Mouse (Mus musculus) liver, embryonic 11.5 days (tissue): ENCODE data around the gene Tmem205. TPM values are rescaled to one million over a fixed set of nuclear protein-coding genes. Genes with fewer than 3 reads are reported as not detected.

ENCODE experiments used
- ATAC-seq: fragments of 200-750 bp; cut with Nextera tagmentation; replicated peaks from 2 replicates; pipeline ENCODE4 v1.8.0; 2017; ENCODE audit warnings: moderate number of reproducible peaks, mild to moderate bottlenecking, moderate TSS enrichment, moderate library complexity; ENCODE audit not compliant: low FRiP score
- DNase-seq: peaks from one replicate; pipeline ENCODE4 v3.0.0-alpha.2; 2017; ENCODE audit warnings: low spot score
- H3K27ac ChIP-seq: fragments of 300-500 bp; sonication (generic); 2 replicates; pipeline ENCODE4 v1.5.1; 2014; ENCODE audit warnings: mild to moderate bottlenecking, low read depth, low read length, control low read depth
- H3K27me3 ChIP-seq: fragments of 300-500 bp; sonication (generic); replicated peaks from 2 replicates; pipeline ENCODE4 v1.6.1; 2014; ENCODE audit warnings: low read length, mixed read lengths; ENCODE audit not compliant: control insufficient read depth, insufficient read depth
- H3K36me3 ChIP-seq: fragments of 300-500 bp; sonication (generic); 2 replicates; pipeline ENCODE4 v1.6.1; 2014; ENCODE audit warnings: mild to moderate bottlenecking, low read length, moderate library complexity, mixed read lengths; ENCODE audit not compliant: control insufficient read depth, insufficient read depth
- H3K4me1 ChIP-seq: fragments of 300-500 bp; sonication (generic); replicated peaks from 2 replicates; pipeline ENCODE4 v1.6.1; 2014; ENCODE audit warnings: low read length, mixed read lengths; ENCODE audit not compliant: control insufficient read depth, insufficient read depth
- H3K4me2 ChIP-seq: fragments of 300-500 bp; sonication (generic); 2 replicates; pipeline ENCODE4 v1.6.1; 2014; ENCODE audit warnings: mild to moderate bottlenecking, control low read depth, moderate library complexity
- H3K4me3 ChIP-seq: fragments of 300-500 bp; sonication (generic); 2 replicates; pipeline ENCODE4 v1.5.1; 2014; ENCODE audit warnings: low read depth, low read length, control low read depth
- H3K9ac ChIP-seq: fragments of 300-500 bp; sonication (generic); 2 replicates; pipeline ENCODE4 v1.6.1; 2014; ENCODE audit warnings: low read depth, low read length, control low read depth
- H3K9me3 ChIP-seq: fragments of 300-500 bp; sonication (generic); 2 replicates; pipeline ENCODE4 v1.6.1; 2016; ENCODE audit warnings: low read length, inconsistent platforms, mixed read lengths; ENCODE audit not compliant: control insufficient read depth
- WGBS: fragments of 180-500 bp; shearing (Covaris S2); extraction: QIAGEN DNeasy Blood & Tissue Kit; methylation state at CpG from one replicate; pipeline ENCODE4 v1.1.7; 2014; 5-methylcytosine and 5-hydroxymethylcytosine counted together
- polyA plus RNA-seq: library from polyadenylated mRNA; unstranded; fragments of >200 nt; fragmentation: Nextera tagmentation; extraction: Ambion mirVana; gene quantifications from 2 replicates; pipeline ENCODE4 v1.2.1, GENCODE M21; 2014

The Tmem205 gene
- polyA plus RNA-seq, 1 experiment from 2014 or later = 45.0 TPM

DNA sequence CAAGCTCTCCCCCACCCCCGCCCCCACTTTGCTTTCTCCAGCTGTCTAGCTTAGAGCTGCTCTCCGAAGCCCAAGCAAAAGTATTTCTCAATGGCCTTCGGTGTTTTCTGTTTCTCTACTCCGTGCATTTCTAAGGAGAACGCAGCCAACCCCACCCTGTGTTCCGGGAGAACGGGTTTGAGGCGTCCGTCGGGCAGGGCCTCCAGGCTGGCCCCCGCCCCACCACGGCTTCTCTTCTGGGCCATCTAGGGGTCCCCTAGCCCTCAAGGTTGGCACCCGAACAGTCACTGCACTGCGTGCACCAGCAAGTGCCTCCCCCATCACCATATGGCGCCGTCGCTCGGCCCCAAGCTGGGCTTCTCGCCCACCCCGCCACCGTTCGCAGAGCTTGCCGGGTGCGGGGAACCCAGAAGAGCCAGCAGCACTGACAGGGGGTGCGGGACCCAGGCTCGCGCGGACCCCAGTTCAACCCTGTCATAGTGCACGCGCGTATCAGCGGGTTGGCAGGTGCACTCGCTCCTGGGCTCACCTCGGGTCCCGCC is 9.8 kb downstream of the Tmem205 start:
- H3K9ac ChIP-seq = peak overlapping the region; percentile 74
- H3K4me1 ChIP-seq = peaks cover 6% of the 10 kb centered on the region
- peak overlapping the region; percentile 22; the same call in 1 of the 2 replicates for H3K27ac ChIP-seq
- WGBS = 2% methylated on average over 35 of the region's 35 CpGs
- H3K4me2 ChIP-seq = peak overlapping the region; percentile 100
- H3K9me3 ChIP-seq = no peaks in the 10 kb centered on the region
- peak; percentile 43 for DNase-seq
- no peaks in the 10 kb centered on the region for H3K36me3 ChIP-seq
- peak overlapping the region; percentile 72 for H3K4me3 ChIP-seq
- peak; percentile 45 for ATAC-seq
- H3K27me3 ChIP-seq = no peaks in the 10 kb centered on the region

DNA sequence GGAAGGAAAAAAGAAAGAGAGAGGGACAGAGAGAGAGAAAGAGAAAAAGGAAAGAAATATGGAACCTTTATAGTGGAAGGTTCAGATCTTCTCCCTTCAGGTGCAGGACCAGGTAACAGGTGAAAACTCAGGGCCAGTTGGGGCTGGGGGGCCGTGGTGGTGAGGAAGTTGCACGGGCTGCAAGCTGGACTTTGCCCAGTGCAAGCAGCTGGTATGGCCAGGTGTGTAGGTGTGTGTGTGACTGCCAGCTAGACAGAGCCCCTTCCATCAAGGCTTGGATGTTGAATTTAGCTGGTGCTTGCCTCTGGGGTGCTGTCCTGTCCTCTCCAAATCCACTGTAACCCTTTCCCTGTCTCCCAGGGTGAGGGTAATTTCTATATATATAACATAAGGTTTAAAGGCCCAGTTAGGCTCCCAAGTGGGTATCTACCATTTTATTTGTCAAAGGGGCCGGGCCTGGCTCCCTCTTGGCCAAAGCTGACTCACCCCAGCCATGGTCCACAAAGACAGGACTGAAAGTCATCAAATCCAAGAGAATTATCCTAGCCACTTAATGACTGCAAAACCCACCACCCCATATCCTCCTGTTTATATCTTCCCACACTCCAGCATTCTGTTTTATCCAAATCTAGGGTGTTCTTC is 10.4 kb downstream of the Tmem205 start:
- Histone ChIP-seq H3K27me3 (no peaks in the 10 kb centered on the region), H3K27ac (no peak overlapping the region), H3K4me1 (peaks cover 6% of the 10 kb centered on the region), H3K36me3 (no peaks in the 10 kb centered on the region), H3K9ac (peak overlapping the region; percentile 74; the same call in 1 of the 2 replicates), H3K4me2 (peak overlapping the region; percentile 100), H3K4me3 (peak overlapping the region; percentile 72), H3K9me3 (no peaks in the 10 kb centered on the region)
- DNase-seq (no peak), ATAC-seq (no peak)
- WGBS = 60% methylated on average over 3 of the region's 3 CpGs

DNA sequence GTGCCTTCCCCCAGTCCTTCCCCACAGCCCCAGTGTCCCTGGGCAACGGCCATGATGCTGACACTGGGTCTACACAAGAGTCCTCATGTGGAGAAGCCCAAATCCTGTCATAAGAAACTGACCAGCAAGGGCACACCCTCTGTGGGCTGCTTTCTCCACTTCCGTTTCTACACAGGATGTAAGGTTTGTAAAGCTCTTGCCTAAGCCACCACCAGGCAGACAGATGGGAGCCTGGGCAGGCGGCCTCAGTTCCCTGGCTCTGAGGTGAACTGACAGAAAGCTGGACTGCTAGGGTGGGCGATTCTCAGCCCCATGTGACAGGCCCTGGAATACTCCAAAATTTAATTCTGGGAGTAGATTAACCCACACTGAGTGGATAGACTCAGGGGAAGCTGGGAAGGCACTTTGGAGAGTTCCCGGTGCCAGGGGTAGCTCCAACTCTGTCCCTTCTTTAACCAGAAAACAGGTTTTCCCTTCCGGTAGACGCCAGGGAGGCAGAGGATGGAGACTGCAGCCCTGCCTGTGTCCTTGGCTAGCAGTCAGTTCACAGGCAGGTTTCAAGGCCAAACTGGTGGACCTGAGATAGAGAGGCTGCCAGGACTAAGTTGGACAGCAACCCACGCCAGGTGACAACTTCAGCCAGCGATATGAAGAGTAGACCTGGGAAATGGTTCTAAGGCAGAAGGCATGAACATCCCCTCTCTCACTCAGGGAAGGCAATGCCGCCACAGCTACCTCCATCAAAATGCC is 17.7 kb downstream of the Tmem205 start:
- no peak for ATAC-seq
- Histone ChIP-seq H3K4me3 (no peak overlapping the region), H3K27me3 (peaks cover 5% of the 10 kb centered on the region; the same call in 1 of the 2 replicates), H3K9ac (no peak overlapping the region), H3K27ac (no peak overlapping the region), H3K4me2 (no peak overlapping the region), H3K36me3 (no peaks in the 10 kb centered on the region), H3K4me1 (no peaks in the 10 kb centered on the region; the same call in 1 of the 2 replicates), H3K9me3 (no peaks in the 10 kb centered on the region)
- WGBS = 65% methylated on average over 10 of the region's 10 CpGs
- DNase-seq = no peak

DNA sequence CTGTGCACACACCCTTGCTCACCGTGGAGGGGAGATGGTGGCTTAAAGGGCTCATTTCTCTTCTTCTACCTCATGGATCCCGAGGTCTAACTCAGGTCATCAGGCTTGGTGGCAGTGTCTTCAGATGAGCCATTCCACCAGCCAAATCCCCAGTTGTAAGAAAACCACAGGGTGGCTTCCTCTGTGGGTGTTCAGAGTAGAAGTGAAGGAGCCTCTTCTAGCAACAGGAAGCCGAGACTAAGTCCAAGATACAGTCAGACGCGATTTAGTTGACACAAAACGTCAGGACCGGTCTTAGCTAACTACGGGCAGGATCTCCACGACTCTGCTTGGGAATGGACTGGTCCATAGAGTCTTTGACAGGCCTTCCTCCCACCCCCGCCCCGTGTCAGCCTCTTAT is 19.1 kb downstream of the Tmem205 start:
- no peak overlapping the region for H3K27ac ChIP-seq
- peaks cover 5% of the 10 kb centered on the region; the same call in 1 of the 2 replicates for H3K27me3 ChIP-seq
- no peak for DNase-seq
- H3K4me1 ChIP-seq = no peaks in the 10 kb centered on the region; the same call in 1 of the 2 replicates
- no peak for ATAC-seq
- H3K36me3 ChIP-seq = no peaks in the 10 kb centered on the region
- H3K4me2 ChIP-seq = no peak overlapping the region
- no peak overlapping the region for H3K9ac ChIP-seq
- 46% methylated on average over 11 of the region's 11 CpGs for WGBS
- no peaks in the 10 kb centered on the region for H3K9me3 ChIP-seq
- no peak overlapping the region for H3K4me3 ChIP-seq

DNA sequence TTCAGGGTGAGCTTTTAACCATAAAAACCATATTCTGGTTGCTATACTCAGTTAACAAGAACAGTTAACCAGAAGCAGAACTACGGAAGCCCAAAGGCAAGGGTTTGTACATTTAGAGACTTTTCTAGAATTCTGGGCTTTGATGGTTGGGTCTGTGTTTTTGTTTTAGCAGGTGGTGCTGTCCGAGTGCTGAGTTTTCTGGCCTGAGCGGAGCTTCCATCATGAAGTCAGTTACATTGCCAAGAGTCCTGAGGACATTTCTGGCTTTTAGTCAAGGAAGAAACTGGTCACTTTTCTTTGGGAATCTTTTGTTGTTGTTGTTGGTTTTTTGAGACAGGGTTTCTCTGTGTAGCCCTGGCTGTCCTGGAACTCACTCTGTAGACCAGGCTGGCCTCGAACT is 23.3 kb downstream of the Tmem205 start:
- Histone ChIP-seq H3K4me1 (no peaks in the 10 kb centered on the region), H3K27me3 (peaks cover 4% of the 10 kb centered on the region; the same call in 1 of the 2 replicates), H3K27ac (no peak overlapping the region), H3K9ac (no peak overlapping the region), H3K4me3 (no peak overlapping the region), H3K36me3 (no peaks in the 10 kb centered on the region), H3K9me3 (no peaks in the 10 kb centered on the region), H3K4me2 (no peak overlapping the region)
- DNase-seq (no peak), ATAC-seq (no peak)
- WGBS = 80% methylated on average over 4 of the region's 4 CpGs

DNA sequence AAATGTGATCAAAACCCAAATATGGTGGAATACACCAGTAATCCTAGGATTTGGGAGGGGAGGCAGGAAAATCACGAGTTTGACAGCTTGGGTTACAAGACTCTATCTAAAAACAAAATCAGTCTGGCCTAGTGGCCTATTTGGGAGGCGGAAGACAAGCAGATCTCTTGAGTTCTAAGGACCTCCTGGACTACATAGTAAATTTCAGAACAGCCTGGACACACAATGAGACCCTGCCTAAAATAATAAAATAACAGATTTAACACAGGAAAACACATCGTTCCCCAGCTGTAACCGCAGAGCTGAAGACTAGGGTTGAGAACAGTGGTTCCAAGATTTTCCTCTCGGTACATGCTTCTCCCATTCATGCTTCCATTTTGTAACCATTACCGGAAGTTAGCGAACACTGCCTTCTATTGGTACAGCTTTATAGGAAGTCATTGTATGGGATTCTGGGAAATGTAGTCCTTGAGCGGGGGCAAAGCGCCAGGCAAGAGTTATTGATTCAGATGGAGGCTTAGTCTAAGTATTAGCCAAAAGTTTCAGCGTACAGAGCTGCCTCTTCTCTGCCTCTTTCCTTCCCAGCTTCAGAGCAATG is 26.0 kb downstream of the Tmem205 start:
- 0 out of 2 replicates have a peak overlapping the region, but pooled peaks have one; percentile 31 for H3K9ac ChIP-seq
- H3K36me3 ChIP-seq = no peaks in the 10 kb centered on the region
- H3K9me3 ChIP-seq = no peaks in the 10 kb centered on the region
- ATAC-seq (peak; percentile 78), DNase-seq (peak; percentile 55)
- 16% methylated on average over 10 of the region's 10 CpGs for WGBS
- H3K4me2 ChIP-seq = peak overlapping the region; percentile 58
- H3K4me1 ChIP-seq = no peaks in the 10 kb centered on the region
- H3K27ac ChIP-seq = no peak overlapping the region
- peak overlapping the region; percentile 32 for H3K4me3 ChIP-seq
- H3K27me3 ChIP-seq = peaks cover 3% of the 10 kb centered on the region; the same call in 1 of the 2 replicates

DNA sequence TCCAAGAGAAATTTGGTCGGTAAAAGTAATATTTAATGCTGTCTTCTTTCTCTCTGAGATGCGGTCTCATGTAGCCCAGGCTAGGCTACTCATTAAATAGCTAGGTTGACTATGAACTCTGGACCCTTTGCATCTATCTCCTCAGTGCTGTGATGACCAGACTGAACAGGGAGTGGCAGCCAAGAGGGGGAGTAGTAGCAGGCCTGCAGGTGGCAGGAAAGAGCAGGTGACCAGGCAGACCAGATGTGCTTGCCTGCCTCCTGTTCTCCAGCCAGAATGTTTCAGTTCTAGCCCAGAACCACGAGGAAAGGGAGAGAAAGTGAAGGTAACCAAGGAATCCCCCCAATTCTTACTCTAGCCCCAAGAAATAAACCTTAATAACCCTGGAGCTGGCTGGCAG is 38.1 kb downstream of the Tmem205 start:
- DNase-seq (no peak), ATAC-seq (no peak)
- Histone ChIP-seq H3K4me1 (no peaks in the 10 kb centered on the region), H3K4me3 (no peak overlapping the region), H3K9ac (no peak overlapping the region), H3K4me2 (no peak overlapping the region), H3K27me3 (peaks cover under 1% of the 10 kb centered on the region; the same call in 1 of the 2 replicates), H3K27ac (no peak overlapping the region), H3K9me3 (no peaks in the 10 kb centered on the region), H3K36me3 (no peaks in the 10 kb centered on the region)
- 54% methylated on average over 3 of the region's 3 CpGs for WGBS

DNA sequence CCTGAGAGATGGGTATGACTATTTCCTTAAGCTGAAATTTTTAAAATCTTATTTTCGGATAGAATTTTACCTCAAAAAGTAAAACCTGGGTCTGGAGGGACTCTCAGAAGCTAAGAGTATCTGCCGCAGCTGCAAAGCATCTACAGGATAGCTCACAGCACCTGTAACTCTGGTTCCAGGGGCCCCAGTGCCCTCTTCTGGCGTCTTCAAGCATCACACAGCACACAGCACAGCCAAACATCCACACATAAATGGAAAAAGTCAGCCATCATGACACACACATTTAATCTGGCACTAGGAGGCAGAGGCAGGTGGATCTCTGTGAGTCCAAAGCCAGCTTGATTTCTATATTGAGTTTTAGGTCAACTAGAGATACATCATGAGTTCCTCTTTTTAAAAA is 50.8 kb downstream of the Tmem205 start:
- ATAC-seq (no peak), DNase-seq (no peak)
- H3K27me3 ChIP-seq = no peaks in the 10 kb centered on the region
- H3K4me1 ChIP-seq = no peaks in the 10 kb centered on the region
- 54% methylated on average over 3 of the region's 3 CpGs for WGBS
- H3K27ac ChIP-seq = no peak overlapping the region
- H3K36me3 ChIP-seq = no peaks in the 10 kb centered on the region
- no peak overlapping the region for H3K4me3 ChIP-seq
- H3K4me2 ChIP-seq = no peak overlapping the region
- H3K9me3 ChIP-seq = 0 out of 2 replicates have a peak, but pooled peaks cover 3% of the 10 kb centered on the region
- H3K9ac ChIP-seq = no peak overlapping the region
